Mouse (Mus musculus): ENCODE measurements around the gene Nsg1.

Nsg1 gene

GRCm38 (mm10) chr5:38140893-38141292 is 18.8 kb downstream of the Nsg1 start:
- no peak for DNase-seq (ENCODE audit: low spot score)

GRCm38 (mm10) chr5:38137163-38137562 is 22.5 kb downstream of the Nsg1 start:
- DNase-seq (ENCODE audit: low spot score), result no peak

- no peak for DNase-seq (ENCODE audit: low spot score)
These were observed 23.5 kb downstream of the Nsg1 start for GRCm38 (mm10) chr5:38136247-38136646.

- DNase-seq (ENCODE audit: low spot score), result no peak
These were observed 30.4 kb downstream of the Nsg1 start for GRCm38 (mm10) chr5:38129339-38129738.

GRCm38 (mm10) chr5:38126519-38127306 is 33.0 kb downstream of the Nsg1 start:
- peak; percentile 52 for DNase-seq (ENCODE audit: low spot score)

- no peak for DNase-seq (ENCODE audit: low spot score)
These were observed 38.0 kb downstream of the Nsg1 start for GRCm38 (mm10) chr5:38121699-38122098.

- no peak for DNase-seq (ENCODE audit: low spot score)
These were observed 40.4 kb downstream of the Nsg1 start for GRCm38 (mm10) chr5:38119268-38119667.

- DNase-seq (ENCODE audit: low spot score), result peak; percentile 35
These were observed 42.7 kb downstream of the Nsg1 start for GRCm38 (mm10) chr5:38117056-38117455.

GRCm38 (mm10) chr5:38114526-38114925 is 45.2 kb downstream of the Nsg1 start:
- DNase-seq (ENCODE audit: low spot score), result no peak

GRCm38 (mm10) chr5:38106807-38107206 is 52.9 kb downstream of the Nsg1 start:
- no peak for DNase-seq (ENCODE audit: low spot score)

GRCm38 (mm10) chr5:38106080-38106697 is 53.5 kb downstream of the Nsg1 start:
- no peak for DNase-seq (ENCODE audit: low spot score)

GRCm38 (mm10) chr5:38102945-38103344 is 56.8 kb downstream of the Nsg1 start:
- DNase-seq (ENCODE audit: low spot score), result no peak

GRCm38 (mm10) chr5:38099139-38099676 is 60.5 kb downstream of the Nsg1 start:
- no peak for DNase-seq (ENCODE audit: low spot score)

- no peak for DNase-seq (ENCODE audit: low spot score)
These were observed 62.1 kb downstream of the Nsg1 start for GRCm38 (mm10) chr5:38097501-38098093.

- DNase-seq (ENCODE audit: low spot score), result no peak
These were observed 65.4 kb downstream of the Nsg1 start for GRCm38 (mm10) chr5:38094331-38094730.

- no peak for DNase-seq (ENCODE audit: low spot score)
These were observed 67.8 kb downstream of the Nsg1 start for GRCm38 (mm10) chr5:38091966-38092304.

GRCm38 (mm10) chr5:38091046-38091965 is 68.4 kb downstream of the Nsg1 start:
- DNase-seq (ENCODE audit: low spot score), result peak; percentile 68

- no peak for DNase-seq (ENCODE audit: low spot score)
These were observed 69.1 kb downstream of the Nsg1 start for GRCm38 (mm10) chr5:38090581-38090980.

- no peak for DNase-seq (ENCODE audit: low spot score)
These were observed 69.6 kb downstream of the Nsg1 start for GRCm38 (mm10) chr5:38090111-38090510.
